Mouse (Mus musculus) embryonic fibroblast, embryonic 13.5 days (primary cell): Measurements from ENCODE around the gene Adamts4. TPM values are rescaled to one million over a fixed set of nuclear protein-coding genes. Genes with fewer than 3 reads are reported as not detected.

ENCODE experiments used
- H3K27ac ChIP-seq: 2 replicates; pipeline ENCODE4 v1.5.1; 2012; ENCODE audit warnings: low read length, control low read depth, inconsistent platforms; ENCODE audit not compliant: insufficient read depth
- H3K4me1 ChIP-seq: 2 replicates; pipeline ENCODE4 v1.6.1; 2011; ENCODE audit warnings: low read length; ENCODE audit not compliant: control insufficient read depth, insufficient read depth
- H3K4me3 ChIP-seq: 2 replicates; pipeline ENCODE4 v1.5.1; 2011; ENCODE audit warnings: mild to moderate bottlenecking, control low read depth, low read length; ENCODE audit not compliant: insufficient read depth
- CTCF ChIP-seq: IDR thresholded peaks from 2 replicates; pipeline ENCODE4 v1.5.1; 2011; ENCODE audit warnings: mild to moderate bottlenecking, control low read depth, low read length, moderate library complexity, borderline replicate concordance; ENCODE audit not compliant: insufficient read depth
- POLR2A ChIP-seq: IDR thresholded peaks from 2 replicates; pipeline ENCODE4 v1.6.1; 2011; ENCODE audit warnings: low read depth, mild to moderate bottlenecking, control low read depth, low read length, moderate library complexity
- polyA plus RNA-seq: library from polyadenylated mRNA; stranded (reverse); fragments of >200 nt; gene quantifications from 2 replicates; pipeline ENCODE4 v1.2.4, GENCODE M21; 2011; ENCODE audit warnings: low read depth; ENCODE audit not compliant: missing spikeins, insufficient read length

The Adamts4 gene
- polyA plus RNA-seq, 1 experiment, result 24.3 TPM

- H3K27ac ChIP-seq, result peak overlapping the region; percentile 37
- H3K4me3 ChIP-seq, result no peak overlapping the region
- TF ChIP-seq CTCF (no peak), POLR2A (no peak; the same call in 1 of the 2 replicates)
- H3K4me1 ChIP-seq, result peaks cover 3% of the 10 kb centered on the region
Observed at GRCm38 (mm10) chr1:171245353-171245752, 4.9 kb upstream of the Adamts4 start.

GRCm38 (mm10) chr1:171246709-171247452 is 3.3 kb upstream of the Adamts4 start:
- TF ChIP-seq CTCF (0 out of 2 replicates have a peak, but pooled peaks have one; percentile 21), POLR2A (peak; percentile 91)
- Histone ChIP-seq H3K4me1 (peaks cover 3% of the 10 kb centered on the region), H3K27ac (peak overlapping the region; percentile 88), H3K4me3 (peak overlapping the region; percentile 87)

GRCm38 (mm10) chr1:171247453-171247841 is 2.8 kb upstream of the Adamts4 start:
- Histone ChIP-seq H3K27ac (peak overlapping the region; percentile 88), H3K4me3 (peak overlapping the region; percentile 20), H3K4me1 (peaks cover 3% of the 10 kb centered on the region)
- TF ChIP-seq POLR2A (no peak), CTCF (no peak)

GRCm38 (mm10) chr1:171247916-171248315 is 2.3 kb upstream of the Adamts4 start:
- Histone ChIP-seq H3K27ac (peak overlapping the region; percentile 88), H3K4me1 (peaks cover 3% of the 10 kb centered on the region), H3K4me3 (no peak overlapping the region)
- TF ChIP-seq POLR2A (no peak), CTCF (no peak)

GRCm38 (mm10) chr1:171248386-171249226 is 1.6 kb upstream of the Adamts4 start:
- Histone ChIP-seq H3K27ac (peak overlapping the region; percentile 88), H3K4me3 (no peak overlapping the region), H3K4me1 (peaks cover 3% of the 10 kb centered on the region)
- TF ChIP-seq POLR2A (peak; percentile 20; the same call in 1 of the 2 replicates), CTCF (no peak)

- H3K4me1 ChIP-seq, result peaks cover 3% of the 10 kb centered on the region
- H3K4me3 ChIP-seq, result peak within 1 kb of the TSS; percentile 24
- peak within 1 kb of the TSS; percentile 86 for H3K27ac ChIP-seq
- no peak for TF ChIP-seq CTCF
- peak; percentile 38 for TF ChIP-seq POLR2A
Observed at GRCm38 (mm10) chr1:171250680-171251593, 716 bp downstream of the Adamts4 start, which contains the start of gene Ndufs2. Gene Ndufs2 (minus strand): TSS chr1:171251388.

GRCm38 (mm10) chr1:171251594-171252324 is 1.5 kb downstream of the Adamts4 start:
- Histone ChIP-seq H3K4me1 (peaks cover 3% of the 10 kb centered on the region), H3K27ac (peak overlapping the region; percentile 86), H3K4me3 (peak overlapping the region; percentile 24)
- TF ChIP-seq POLR2A, result peak; percentile 78
- no peak for TF ChIP-seq CTCF

- peak overlapping the region; percentile 23 for H3K4me3 ChIP-seq
- peak overlapping the region; percentile 86 for H3K27ac ChIP-seq
- peaks cover 3% of the 10 kb centered on the region for H3K4me1 ChIP-seq
- TF ChIP-seq POLR2A (no peak), CTCF (no peak)
Observed at GRCm38 (mm10) chr1:171252415-171252814, 2.2 kb downstream of the Adamts4 start.
